Mouse (Mus musculus) adrenal gland, postnatal 4 days (tissue): Measurements from ENCODE around the gene Rab40c. TPM values are rescaled to one million over a fixed set of nuclear protein-coding genes. Genes with fewer than 3 reads are reported as not detected.

Experiments used
- DNase-seq, 2 experiments: peaks; one replicate each; pipeline ENCODE4 v3.0.0; 2021 to 2022; ENCODE audit warnings: low spot score in 2 of 2, mixed read lengths in 2 of 2
- total RNA-seq, 2 experiments: library from RNA; stranded (reverse); gene quantifications; 2 replicates each; pipeline ENCODE4 v1.2.3; 2021

Rab40c gene
- total RNA-seq, 2 experiments from 2014 or later: 36.4 to 38.1 TPM

DNA sequence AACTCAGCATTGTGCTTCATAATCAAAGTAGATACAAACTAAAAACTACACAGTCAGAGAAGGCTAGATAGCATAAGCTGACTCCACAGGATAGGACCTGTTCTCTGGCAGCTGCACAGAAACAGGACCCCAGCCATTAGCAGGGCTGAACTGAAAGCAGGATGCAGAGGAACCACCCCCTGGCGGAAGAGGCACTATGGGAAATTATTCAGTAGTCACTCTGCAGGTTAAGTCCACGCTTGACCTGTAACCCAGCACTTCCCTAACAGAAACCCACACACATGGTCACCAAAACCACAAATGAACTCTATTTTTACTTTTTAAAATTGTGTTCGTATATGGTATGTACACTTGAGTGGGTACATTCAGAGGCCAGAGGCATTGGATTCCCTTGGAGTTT, 16.5 kb downstream of the Rab40c start:
- DNase-seq: no peak

DNA sequence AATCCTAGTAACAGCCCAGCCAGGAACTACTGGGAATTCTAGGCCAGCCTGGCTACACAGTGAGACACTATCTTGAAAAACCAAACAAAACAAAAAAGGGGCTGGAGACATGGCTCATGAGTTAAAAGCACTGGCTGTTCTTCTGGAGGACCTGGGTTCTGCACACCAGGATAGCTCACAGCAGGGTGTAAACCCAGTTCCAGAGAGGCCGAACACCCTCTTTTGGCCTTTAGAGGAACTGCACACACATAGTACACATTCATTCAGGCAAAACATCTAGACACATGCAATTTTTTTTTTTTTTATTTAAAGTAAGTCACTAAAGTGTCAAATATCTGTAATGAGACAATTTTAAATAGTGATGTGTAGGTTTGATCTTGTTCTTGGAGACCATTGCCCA, 19.3 kb downstream of the Rab40c start:
- no peak for DNase-seq

GRCm38 (mm10) chr17:25895891-25896290, 23.6 kb downstream of the Rab40c start:
- DNase-seq: no peak

DNA sequence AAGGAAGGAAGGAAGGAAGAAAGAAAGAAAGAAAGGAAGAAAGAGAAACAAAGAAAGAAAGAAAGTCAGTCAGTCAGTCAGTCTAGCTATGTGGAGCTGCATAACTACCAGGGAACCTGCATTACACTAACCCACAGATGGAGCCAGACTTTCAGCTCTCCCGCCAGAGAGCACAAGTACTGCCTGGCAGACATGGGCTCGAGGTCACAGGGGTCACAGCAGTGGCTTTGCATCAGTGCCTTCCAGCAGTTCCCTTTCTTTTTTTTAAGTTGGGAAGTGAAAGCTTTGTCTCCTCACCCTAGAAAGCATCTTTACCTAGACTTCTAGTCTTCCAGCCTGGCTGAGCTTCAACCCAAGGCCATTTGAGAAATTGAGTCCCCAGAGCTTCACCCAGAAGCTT, 24.1 kb downstream of the Rab40c start:
- DNase-seq: no peak

DNA sequence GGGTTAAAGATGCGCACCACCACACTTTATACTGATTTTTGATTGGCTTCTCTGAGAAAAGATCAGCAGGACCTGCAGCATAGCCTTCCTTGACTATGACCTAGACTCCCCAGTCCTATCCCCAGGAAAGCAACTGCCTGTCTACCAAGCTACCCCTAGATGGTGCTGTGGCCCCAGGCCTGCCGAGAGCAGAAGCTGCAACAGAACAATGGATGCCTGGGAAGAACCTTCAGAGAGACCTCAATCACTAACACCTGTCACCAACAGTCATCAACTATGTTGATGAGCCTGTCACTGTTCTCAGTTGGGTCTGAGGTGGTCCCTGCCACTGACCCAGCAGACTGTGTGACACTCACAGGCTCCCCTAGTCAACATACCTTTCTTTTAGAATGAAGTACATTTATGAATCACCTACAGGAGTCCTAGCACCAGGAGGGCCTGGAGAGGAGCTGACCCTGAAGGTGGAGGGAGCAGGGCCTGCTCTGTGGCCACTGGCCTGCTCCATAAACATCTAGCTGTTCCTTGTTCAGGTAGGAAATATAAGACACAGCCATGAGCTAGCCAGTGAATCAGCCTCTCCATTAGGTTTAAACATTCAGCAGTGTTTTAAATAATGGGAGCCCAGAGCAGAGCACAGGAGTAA, 25.4 kb downstream of the Rab40c start:
- DNase-seq: no peak

- DNase-seq: no peak
Measured at GRCm38 (mm10) chr17:25888837-25889236, 30.7 kb downstream of the Rab40c start.

GRCm38 (mm10) chr17:25887467-25887866, 32.1 kb downstream of the Rab40c start:
- no peak for DNase-seq

GRCm38 (mm10) chr17:25886806-25887205, 32.7 kb downstream of the Rab40c start:
- DNase-seq: no peak

DNA sequence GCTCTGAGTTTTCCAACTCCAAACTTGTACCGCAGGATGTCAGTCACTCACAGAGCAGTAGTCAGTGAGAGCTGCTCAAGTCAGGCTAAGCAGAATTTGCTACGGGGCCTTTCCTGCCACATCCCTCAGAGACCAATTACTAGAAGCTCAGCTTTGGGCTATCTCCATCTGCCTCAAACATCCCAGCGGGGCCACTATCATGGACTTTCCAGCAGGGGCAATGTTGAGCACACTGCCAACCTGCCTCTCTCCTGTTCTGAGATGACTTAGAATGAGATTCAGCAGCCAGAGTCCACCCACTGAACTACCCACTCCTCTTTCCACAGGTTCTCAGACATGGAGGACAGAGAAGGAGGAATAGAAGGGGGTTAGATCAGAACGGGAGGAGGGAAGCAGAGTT, 33.9 kb downstream of the Rab40c start:
- DNase-seq: no peak

DNA sequence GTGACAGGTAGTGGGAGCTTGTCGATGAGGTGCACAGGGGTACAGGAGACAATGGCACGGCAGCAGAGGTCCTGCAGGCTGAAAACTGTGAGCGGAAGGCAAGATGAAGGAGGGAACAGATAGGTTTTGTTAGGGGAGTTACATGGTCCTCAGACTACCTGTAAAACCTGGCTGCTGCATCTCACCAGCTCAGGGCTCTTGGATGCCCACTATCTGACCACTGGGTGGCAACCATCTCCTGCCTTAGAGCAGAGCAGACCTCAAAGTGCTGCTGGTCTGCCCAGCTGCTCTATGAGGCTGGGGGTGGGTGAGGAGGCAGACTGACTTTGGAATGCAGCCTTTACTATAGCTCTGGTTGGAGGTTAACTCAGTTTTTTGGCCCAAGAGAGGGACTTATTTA, 35.7 kb downstream of the Rab40c start:
- no peak for DNase-seq

- DNase-seq: no peak
Measured at GRCm38 (mm10) chr17:25883268-25883667, 36.3 kb downstream of the Rab40c start.

DNA sequence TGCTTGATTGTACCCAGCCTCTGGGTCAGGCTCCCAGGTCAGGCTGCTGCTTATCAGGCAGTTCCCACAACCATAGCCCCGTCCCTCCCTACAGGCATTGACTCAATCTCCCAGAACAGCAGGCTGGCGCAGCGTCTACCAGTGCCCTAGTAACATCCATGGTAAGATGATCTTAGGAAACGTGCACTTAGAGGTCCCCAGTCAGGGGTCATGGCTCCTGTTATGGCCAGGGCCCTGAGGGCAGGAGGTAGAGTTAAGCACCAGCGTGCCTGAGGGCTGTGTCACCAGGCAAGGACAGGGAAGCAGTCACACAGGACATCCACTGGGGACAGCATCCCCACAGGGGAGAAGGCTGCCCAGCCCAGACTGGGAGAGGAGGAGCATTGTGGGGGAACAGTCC, 37.2 kb downstream of the Rab40c start:
- DNase-seq: peak in 1 of 2 experiments; percentile 6

- no peak for DNase-seq
Measured at GRCm38 (mm10) chr17:25881691-25882090, 37.8 kb downstream of the Rab40c start.

- no peak for DNase-seq
Measured at GRCm38 (mm10) chr17:25880913-25881641, 38.5 kb downstream of the Rab40c start.

GRCm38 (mm10) chr17:25880196-25880910, 39.2 kb downstream of the Rab40c start, which contains the start of gene Wfikkn1:
Gene Wfikkn1 (minus strand): TSS chr17:25880858.
- no peak for DNase-seq

DNA sequence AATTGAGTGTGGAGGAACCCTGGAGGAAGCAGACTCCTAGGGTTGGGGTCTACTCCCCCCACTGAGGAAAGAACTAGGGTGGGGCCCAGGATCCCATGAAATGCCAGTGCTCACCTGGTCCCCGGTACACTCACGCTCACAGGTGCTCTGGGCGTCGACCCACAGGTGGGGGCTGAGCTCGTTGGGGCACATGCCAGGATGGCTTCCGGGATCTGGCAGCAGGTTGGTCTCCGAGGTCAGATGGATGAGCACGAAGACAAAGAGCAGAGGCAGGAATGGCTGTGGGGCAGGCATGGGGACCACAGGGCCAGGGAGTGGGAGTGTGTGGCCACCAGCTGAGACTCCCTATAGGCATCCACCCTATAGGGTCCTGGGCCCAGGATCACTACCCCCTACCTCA, 39.8 kb downstream of the Rab40c start:
- DNase-seq: no peak

DNA sequence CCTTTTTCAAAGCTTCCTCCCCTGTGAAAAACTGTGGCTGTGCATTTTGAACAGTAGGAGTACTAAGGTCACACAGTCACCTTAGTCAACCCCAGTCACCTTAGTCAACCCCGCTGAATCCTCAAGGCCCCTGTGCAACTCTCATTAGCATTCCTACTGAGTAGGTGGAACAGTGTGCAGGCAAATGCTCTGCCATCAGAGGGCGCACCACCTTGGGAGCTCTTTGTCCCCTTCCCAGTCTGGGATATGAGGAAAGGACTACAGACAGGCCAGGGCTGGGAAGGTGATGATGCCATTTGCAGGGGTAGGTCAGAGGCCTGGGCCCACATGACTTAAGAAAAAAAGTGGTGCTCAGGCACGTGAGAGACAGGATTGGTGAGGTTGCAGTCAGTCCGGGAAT, 40.3 kb downstream of the Rab40c start:
- peak in 1 of 2 experiments; percentile 5 for DNase-seq

DNA sequence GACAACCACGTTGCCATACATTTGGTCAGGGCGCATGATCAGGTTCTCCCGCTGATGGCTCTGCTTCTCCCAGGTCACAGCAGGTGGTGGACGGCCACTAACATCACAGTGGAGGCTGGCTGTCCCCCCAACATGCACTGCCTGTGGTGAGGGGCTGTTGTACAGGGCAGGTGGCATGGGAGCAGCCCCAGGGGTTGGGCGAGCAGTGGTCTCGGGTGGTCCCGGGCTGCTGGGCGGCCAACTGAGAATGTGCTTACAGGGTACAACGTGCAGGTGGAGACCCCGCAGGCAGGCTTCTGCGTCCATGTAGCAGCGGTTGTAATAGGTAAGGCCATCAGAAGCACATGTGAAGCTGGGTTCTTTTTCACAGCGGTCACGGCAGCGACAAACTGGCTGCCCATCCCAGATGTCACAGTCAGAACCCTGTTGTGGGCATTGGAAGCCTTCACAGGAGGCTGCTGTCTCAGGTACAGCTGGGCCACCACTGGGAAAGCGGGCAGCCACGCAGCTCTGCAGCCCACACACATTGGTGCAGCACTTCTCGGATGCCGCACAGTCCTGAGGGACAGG, 40.8 kb downstream of the Rab40c start:
- DNase-seq: no peak

DNA sequence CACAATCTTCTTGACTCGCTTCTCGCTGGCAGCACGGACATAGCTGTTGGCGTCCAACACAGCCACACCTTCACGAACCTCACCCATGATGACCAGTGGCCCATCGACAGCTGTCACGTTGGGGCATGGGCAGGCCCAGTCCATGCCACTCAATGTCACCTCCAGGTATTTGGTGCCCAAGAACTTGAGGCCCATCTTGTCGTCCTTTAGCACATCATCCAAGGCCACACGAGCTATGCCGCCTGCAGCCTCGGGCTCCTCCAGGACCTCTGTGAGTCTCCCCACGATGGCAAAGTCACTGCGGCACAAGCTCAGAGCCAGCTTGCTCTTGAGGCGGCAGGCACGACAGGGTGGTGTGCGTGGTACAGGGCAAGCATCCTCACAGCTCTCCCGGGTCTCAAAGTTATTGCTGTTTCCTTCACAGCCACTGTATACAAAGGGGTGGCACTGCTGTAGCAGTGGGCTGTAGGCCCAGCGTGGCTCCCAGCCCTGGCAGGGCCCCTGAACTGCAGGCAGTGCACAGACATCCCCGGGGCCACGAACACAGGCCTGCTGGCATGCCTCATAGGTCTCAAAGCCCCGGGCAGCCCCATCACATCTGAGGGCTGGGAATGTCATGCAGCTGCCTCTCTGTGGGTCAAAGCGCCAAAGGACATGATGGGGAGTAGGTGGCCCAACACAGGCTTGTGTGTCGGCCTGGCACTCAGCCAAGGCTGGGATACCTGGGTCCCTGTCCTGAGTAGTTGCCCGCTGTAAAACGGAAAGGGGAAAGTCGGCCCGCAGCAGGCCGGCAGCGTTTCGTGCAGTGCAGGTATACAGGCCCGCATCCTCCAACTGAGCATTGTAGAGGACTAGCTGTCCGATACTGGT, 41.6 kb downstream of the Rab40c start:
- DNase-seq: no peak

DNA sequence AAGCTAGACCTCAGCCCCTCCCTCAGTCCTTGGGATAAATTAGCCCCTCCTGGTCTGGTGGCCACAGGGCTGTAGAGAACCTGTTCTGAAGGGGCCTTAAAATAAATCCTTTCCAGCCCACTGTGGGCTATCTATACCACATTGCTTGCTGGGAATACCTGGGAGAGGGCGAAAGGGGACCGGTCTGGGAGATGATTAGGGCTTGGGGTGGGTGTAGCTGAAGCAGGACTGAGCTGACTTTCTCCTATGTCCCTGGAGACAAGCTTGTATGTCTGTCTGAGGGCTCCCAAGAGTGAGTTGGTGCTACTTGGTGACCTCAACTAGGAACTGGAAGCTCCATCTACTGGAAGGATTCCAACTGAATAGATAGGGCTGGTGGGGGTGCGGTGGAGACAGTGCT, 42.5 kb downstream of the Rab40c start:
- no peak for DNase-seq

GRCm38 (mm10) chr17:25876347-25876915, 43.1 kb downstream of the Rab40c start:
- no peak for DNase-seq
